Mouse (Mus musculus) lung, embryonic 14.5 days (tissue): ENCODE results near the gene Ropn1l. TPM values are rescaled to one million over a fixed set of nuclear protein-coding genes. Genes with fewer than 3 reads are reported as not detected.

Experiments
- ATAC-seq: fragments of 200-750 bp; cut with Nextera tagmentation; 2 replicates; pipeline ENCODE4 v1.8.0; 2017; ENCODE audit warnings: mild to moderate bottlenecking, moderate TSS enrichment, moderate library complexity; ENCODE audit not compliant: insufficient read depth
- DNase-seq: peaks from one replicate; pipeline ENCODE4 v3.0.0-alpha.2; 2015
- H3K27ac ChIP-seq: fragments of 300-500 bp; sonication (generic); 2 replicates; pipeline ENCODE4 v1.5.1; 2014; ENCODE audit warnings: low read depth, mild to moderate bottlenecking, moderate library complexity
- H3K27me3 ChIP-seq: fragments of 300-500 bp; sonication (generic); 2 replicates; pipeline ENCODE4 v1.6.1; 2014; ENCODE audit warnings: low read length, control low read depth; ENCODE audit not compliant: insufficient read depth
- H3K36me3 ChIP-seq: fragments of 300-500 bp; sonication (generic); 2 replicates; pipeline ENCODE4 v1.6.1; 2014; ENCODE audit warnings: control low read depth; ENCODE audit not compliant: insufficient read depth
- H3K4me1 ChIP-seq: fragments of 300-500 bp; sonication (generic); 2 replicates; pipeline ENCODE4 v1.6.1; 2014; ENCODE audit warnings: antibody characterized with exemption, control low read depth; ENCODE audit not compliant: insufficient read depth
- H3K4me2 ChIP-seq: fragments of 300-500 bp; sonication (generic); 2 replicates; pipeline ENCODE4 v1.6.1; 2014; ENCODE audit warnings: mild to moderate bottlenecking
- H3K4me3 ChIP-seq: fragments of 300-500 bp; sonication (generic); 2 replicates; pipeline ENCODE4 v1.5.1; 2014; ENCODE audit warnings: low read depth, low read length
- H3K9ac ChIP-seq: fragments of 300-500 bp; sonication (generic); 2 replicates; pipeline ENCODE4 v1.6.1; 2014
- H3K9me3 ChIP-seq: fragments of 300-500 bp; sonication (generic); 2 replicates; pipeline ENCODE4 v1.6.1; 2016; ENCODE audit warnings: low read depth, low read length, control low read depth
- CTCF ChIP-seq: IDR thresholded peaks from 2 replicates; pipeline ENCODE4 v1.5.1; 2016; ENCODE audit warnings: antibody characterized with exemption, low read depth
- WGBS: fragments of 180-500 bp; shearing (Covaris S2); extraction: QIAGEN DNeasy Blood & Tissue Kit; methylation state at CpG from one replicate; pipeline ENCODE4 v1.1.7; 2014; 5-methylcytosine and 5-hydroxymethylcytosine counted together
- polyA plus RNA-seq: library from polyadenylated mRNA; unstranded; fragments of >200 nt; fragmentation: Nextera tagmentation; extraction: Ambion mirVana; gene quantifications from 2 replicates; pipeline ENCODE4 v1.2.1, GENCODE M21; 2014

Ropn1l gene
- polyA plus RNA-seq, 1 experiment from 2014 or later, result 2.6 TPM

- ATAC-seq, result peak; percentile 35; the same call in 1 of the 2 replicates
- no peak overlapping the region for H3K4me3 ChIP-seq
- peak; percentile 82 for TF ChIP-seq CTCF
- no peak overlapping the region for H3K27ac ChIP-seq
- H3K27me3 ChIP-seq, result no peaks in the 10 kb centered on the region
- no peaks in the 10 kb centered on the region for H3K36me3 ChIP-seq
- peak overlapping the region; percentile 31; the same call in 1 of the 2 replicates for H3K4me2 ChIP-seq
- WGBS, result 40% methylated on average over 7 of the region's 7 CpGs
- H3K9me3 ChIP-seq, result no peaks in the 10 kb centered on the region
- DNase-seq, result peak; percentile 85
- no peaks in the 10 kb centered on the region for H3K4me1 ChIP-seq
- no peak overlapping the region for H3K9ac ChIP-seq
Measured at GRCm38 (mm10) chr15:31447121-31447520, 6.4 kb downstream of the Ropn1l start.

- Histone ChIP-seq H3K36me3 (no peaks in the 10 kb centered on the region), H3K4me2 (no peak overlapping the region), H3K9me3 (no peaks in the 10 kb centered on the region), H3K27ac (no peak overlapping the region), H3K9ac (no peak overlapping the region), H3K27me3 (no peaks in the 10 kb centered on the region), H3K4me1 (no peaks in the 10 kb centered on the region), H3K4me3 (no peak overlapping the region)
- TF ChIP-seq CTCF, result no peak
- WGBS, result 81% methylated on average over 4 of the region's 4 CpGs
- DNase-seq (no peak), ATAC-seq (no peak)
Measured at GRCm38 (mm10) chr15:31442698-31443097, 10.8 kb downstream of the Ropn1l start.

- H3K27ac ChIP-seq, result no peak overlapping the region
- no peak overlapping the region for H3K4me3 ChIP-seq
- DNase-seq (no peak), ATAC-seq (no peak)
- no peak for TF ChIP-seq CTCF
- H3K9ac ChIP-seq, result no peak overlapping the region
- WGBS, result 57% methylated on average over 6 of the region's 6 CpGs
- H3K4me2 ChIP-seq, result no peak overlapping the region
- no peaks in the 10 kb centered on the region for H3K27me3 ChIP-seq
- H3K36me3 ChIP-seq, result no peaks in the 10 kb centered on the region
- no peaks in the 10 kb centered on the region for H3K9me3 ChIP-seq
- H3K4me1 ChIP-seq, result no peaks in the 10 kb centered on the region
Measured at GRCm38 (mm10) chr15:31441996-31442395, 11.5 kb downstream of the Ropn1l start.

DNA sequence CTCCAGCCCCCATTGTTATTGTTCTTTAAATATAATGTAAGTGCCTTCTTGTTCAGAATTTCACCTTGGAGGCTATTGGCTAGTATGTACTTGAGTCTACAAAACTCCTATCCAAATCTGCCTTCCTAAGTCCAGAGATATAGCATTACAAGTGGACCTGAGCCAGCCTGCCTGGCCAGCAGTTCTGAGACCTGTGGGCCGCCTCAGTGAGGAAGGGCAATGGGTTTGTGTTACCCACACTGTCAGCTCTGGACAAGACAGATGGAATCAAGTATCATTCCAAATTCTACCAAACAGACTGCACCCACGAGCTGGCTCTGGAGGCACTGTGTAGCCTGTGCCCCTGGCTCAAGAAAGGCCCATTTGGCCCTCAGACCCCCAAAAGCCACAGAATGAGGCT lies 16.7 kb downstream of the Ropn1l start:
- H3K36me3 ChIP-seq, result no peaks in the 10 kb centered on the region
- H3K27ac ChIP-seq, result no peak overlapping the region
- no peaks in the 10 kb centered on the region for H3K27me3 ChIP-seq
- no peak for DNase-seq
- no peak for ATAC-seq
- no peaks in the 10 kb centered on the region for H3K9me3 ChIP-seq
- H3K4me2 ChIP-seq, result no peak overlapping the region
- H3K4me3 ChIP-seq, result no peak overlapping the region
- no peak overlapping the region for H3K9ac ChIP-seq
- WGBS, result 81% methylated on average over 2 of the region's 2 CpGs
- H3K4me1 ChIP-seq, result no peaks in the 10 kb centered on the region
- TF ChIP-seq CTCF, result no peak

DNA sequence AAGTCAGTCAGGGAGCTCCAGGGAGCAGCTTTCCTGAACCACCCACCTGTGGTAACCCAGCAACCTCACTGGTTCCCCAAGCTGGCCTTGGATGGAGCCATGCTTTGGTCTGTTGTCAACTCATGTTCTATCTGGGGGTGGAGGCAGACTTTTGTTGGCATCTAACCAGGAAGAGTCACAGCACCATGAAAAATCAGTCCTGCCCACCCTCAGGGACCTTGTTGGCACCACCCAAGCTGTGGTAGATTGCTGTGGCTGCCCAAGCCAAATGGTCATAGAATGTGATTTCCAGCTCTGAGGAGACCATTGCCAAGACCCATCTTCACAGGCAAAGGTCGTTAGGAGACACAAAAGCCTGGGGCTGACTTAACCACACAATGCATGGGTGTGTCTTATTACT lies 17.5 kb downstream of the Ropn1l start:
- 23% methylated on average over 1 of the region's 1 CpGs for WGBS
- no peak for TF ChIP-seq CTCF
- no peaks in the 10 kb centered on the region for H3K9me3 ChIP-seq
- no peak overlapping the region for H3K27ac ChIP-seq
- H3K9ac ChIP-seq, result no peak overlapping the region
- DNase-seq (no peak), ATAC-seq (no peak)
- no peak overlapping the region for H3K4me3 ChIP-seq
- no peaks in the 10 kb centered on the region for H3K27me3 ChIP-seq
- H3K4me2 ChIP-seq, result no peak overlapping the region
- no peaks in the 10 kb centered on the region for H3K4me1 ChIP-seq
- H3K36me3 ChIP-seq, result no peaks in the 10 kb centered on the region

- no peaks in the 10 kb centered on the region for H3K9me3 ChIP-seq
- 57% methylated on average over 7 of the region's 7 CpGs for WGBS
Measured at GRCm38 (mm10) chr15:31433768-31434167, 19.8 kb downstream of the Ropn1l start.

GRCm38 (mm10) chr15:31431847-31432246 lies 21.7 kb downstream of the Ropn1l start:
- H3K9me3 ChIP-seq, result no peaks in the 10 kb centered on the region
- H3K9ac ChIP-seq, result no peak overlapping the region
- WGBS, result 73% methylated on average over 8 of the region's 8 CpGs
- DNase-seq (no peak), ATAC-seq (no peak)
- no peak overlapping the region for H3K4me3 ChIP-seq
- no peak overlapping the region for H3K27ac ChIP-seq
- no peak overlapping the region for H3K4me2 ChIP-seq
- no peaks in the 10 kb centered on the region for H3K36me3 ChIP-seq
- H3K4me1 ChIP-seq, result no peaks in the 10 kb centered on the region
- H3K27me3 ChIP-seq, result no peaks in the 10 kb centered on the region
- no peak for TF ChIP-seq CTCF

More at GRCm38 (mm10) chr15:31433768-31434167, 19.8 kb downstream of the Ropn1l start:
- Histone ChIP-seq H3K27me3 (no peaks in the 10 kb centered on the region), H3K36me3 (no peaks in the 10 kb centered on the region), H3K4me1 (no peaks in the 10 kb centered on the region), H3K4me3 (no peak overlapping the region), H3K4me2 (no peak overlapping the region), H3K9ac (no peak overlapping the region), H3K27ac (no peak overlapping the region)
- ATAC-seq (no peak), DNase-seq (no peak)
- no peak for TF ChIP-seq CTCF

DNA sequence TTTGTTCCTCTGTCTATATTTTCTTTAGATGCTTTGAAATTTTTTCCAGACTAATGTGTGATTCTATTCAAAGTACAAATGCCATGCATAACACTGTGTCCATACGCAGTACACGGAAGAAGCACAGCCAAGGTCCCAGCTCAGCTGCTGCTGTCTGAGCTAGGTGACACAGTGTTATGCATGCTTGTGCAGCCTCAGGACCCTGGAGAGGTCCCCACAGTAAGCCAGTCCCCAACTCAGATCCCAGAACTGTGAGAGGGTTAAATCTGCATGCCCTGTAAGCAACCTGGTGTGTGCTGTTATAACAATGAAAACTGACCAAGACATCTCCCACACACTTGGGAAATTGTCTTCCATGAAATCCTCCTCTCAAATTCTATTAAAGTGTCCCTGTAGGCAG lies 23.5 kb downstream of the Ropn1l start:
- no peaks in the 10 kb centered on the region for H3K36me3 ChIP-seq
- no peaks in the 10 kb centered on the region for H3K9me3 ChIP-seq
- ATAC-seq (no peak), DNase-seq (peak; percentile 44)
- H3K27me3 ChIP-seq, result no peaks in the 10 kb centered on the region
- no peak overlapping the region for H3K4me3 ChIP-seq
- no peak overlapping the region for H3K4me2 ChIP-seq
- TF ChIP-seq CTCF, result no peak
- no peaks in the 10 kb centered on the region for H3K4me1 ChIP-seq
- WGBS, result 65% methylated on average over 2 of the region's 2 CpGs
- H3K9ac ChIP-seq, result no peak overlapping the region
- H3K27ac ChIP-seq, result no peak overlapping the region
